ENCODE assay signal across 23 mouse cellular contexts in the genomic region with DNA sequence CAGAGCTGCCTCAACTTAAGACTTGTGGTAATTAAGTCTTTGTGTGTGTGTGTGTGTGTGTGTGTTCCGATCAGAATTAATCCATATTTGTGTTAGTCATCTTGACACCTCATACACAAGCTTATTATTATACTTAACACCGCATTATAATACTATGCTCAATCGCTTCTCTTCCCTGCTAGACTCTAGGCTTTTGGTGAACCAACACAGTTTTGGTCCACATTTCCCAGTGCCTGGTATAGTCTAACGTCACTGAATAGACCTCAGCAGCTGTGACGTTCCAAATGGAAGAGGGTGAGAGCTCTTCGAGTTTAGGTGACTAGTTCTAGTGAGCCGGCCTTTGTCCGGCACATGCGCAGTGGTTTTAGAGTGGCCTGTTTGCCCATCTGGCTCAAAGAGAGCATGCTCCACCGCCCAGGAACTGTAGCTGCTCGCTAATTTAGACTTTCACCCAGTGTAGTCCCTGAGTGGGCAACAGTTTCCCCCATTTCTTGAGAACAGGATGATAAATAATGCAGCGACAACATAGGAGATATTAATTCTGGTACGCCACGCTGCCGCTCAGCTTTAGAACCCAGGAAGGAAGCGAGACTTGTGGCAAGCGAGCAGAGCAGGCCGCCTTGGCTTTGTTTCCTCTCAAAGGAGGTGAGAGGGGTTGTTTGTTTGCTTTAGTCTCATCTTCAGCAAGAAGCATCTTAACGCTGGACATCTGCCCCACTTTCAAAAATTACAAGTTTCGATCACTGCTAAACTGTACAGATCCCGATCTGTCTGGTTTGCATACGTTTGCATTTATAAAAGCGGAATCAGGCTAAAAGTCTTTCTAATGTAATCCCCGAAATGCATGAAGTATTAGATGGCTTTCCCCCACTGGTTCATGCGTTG. TPM values are rescaled to one million over a fixed set of nuclear protein-coding genes. Genes with fewer than 3 reads are reported as not detected.
A peak's percentile ranks its signal among the peaks of the same experiment; 100 is the strongest.
DNase-seq lines count a peak whose midpoint lies in the region; ATAC-seq and TF ChIP-seq lines count a peak whose summit lies in the region.
"Had no signal": no experiment of that assay in that cellular context is flagged by ENCODE, and none has a peak within 500 bp of the region (broad histone marks: within the 10 kb centered on the region; RNA-seq: fewer than 3 reads in every experiment).

No protein-coding gene starts in this region.

- H3K9ac ChIP-seq in forebrain, embryonic 15.5 days (replicated peaks): no peak overlapping the region
- no peak overlapping the region for H3K9ac ChIP-seq in midbrain, embryonic 13.5 days (replicated peaks)
- H3K9ac ChIP-seq: hindbrain, embryonic 13.5 days; limb, embryonic 12.5 days; liver, postnatal 0 days had no signal

- H3K27me3 ChIP-seq in forebrain, embryonic 15.5 days: no peaks in the 10 kb centered on the region
- no peaks in the 10 kb centered on the region for H3K27me3 ChIP-seq in midbrain, embryonic 13.5 days
- H3K27me3 ChIP-seq: hindbrain, embryonic 13.5 days; limb, embryonic 12.5 days had no signal

- WGBS in forebrain, embryonic 15.5 days: 53% methylated on average over 25 of the region's 25 CpGs
- 54% methylated on average over 25 of the region's 25 CpGs for WGBS in midbrain, embryonic 13.5 days

- peak; percentile 17 for DNase-seq in A20 (ENCODE audit: low read depth, low spot score)
- peak; percentile 69 for DNase-seq in brain, embryonic 14.5 days (ENCODE audit: low read depth)
- DNase-seq in frontal cortex, adult 2 months (ENCODE audit: extremely low spot score in 1 of 2, low spot score in 1 of 2): no peak
- no peak for DNase-seq in layer of hippocampus, postnatal 14 days (ENCODE audit: low spot score in 2 of 2)
- no peak for DNase-seq in B cell, adult 2 months
- DNase-seq: adrenal gland, postnatal 14 days; cerebellum, adult 9-10 months; gastrocnemius, postnatal 10 days; kidney, adult 2 months; kidney, postnatal 10 days; liver, postnatal 0 days; lung, postnatal 14 days; right cerebral cortex, postnatal 25 days; spleen, adult 18-20 months; thymus, adult 18-20 months; thymus, postnatal 4 days had no signal

- H3K9me3 ChIP-seq in forebrain, embryonic 15.5 days: no peaks in the 10 kb centered on the region
- no peaks in the 10 kb centered on the region for H3K9me3 ChIP-seq in midbrain, embryonic 13.5 days
- H3K9me3 ChIP-seq: heart, embryonic 10.5 days; hindbrain, embryonic 13.5 days; limb, embryonic 12.5 days had no signal

- no peak for TF ChIP-seq POLR2A in brain, embryonic 14.5 days (IDR thresholded peaks at IDR 0.05; ENCODE audit: borderline replicate concordance, extremely low read depth, insufficient read depth, insufficient read length, poor library complexity, severe bottlenecking)

- ATAC-seq in forebrain, embryonic 15.5 days (replicated peaks): peak; percentile 66
- ATAC-seq in midbrain, embryonic 13.5 days: peak; percentile 40; the same call in 1 of the 2 replicates
- no peak for ATAC-seq in megakaryocyte, adult 5-6 weeks (ENCODE audit: poor library complexity, severe bottlenecking)
- ATAC-seq: liver, postnatal 0 days had no signal

- H3K4me2 ChIP-seq in forebrain, embryonic 15.5 days (replicated peaks): peak overlapping the region; percentile 14; the same call in 1 of the 2 replicates
- H3K4me2 ChIP-seq in midbrain, embryonic 13.5 days (replicated peaks): peak overlapping the region; percentile 33
- H3K4me2 ChIP-seq: hindbrain, embryonic 13.5 days; limb, embryonic 12.5 days; liver, embryonic 11.5 days had no signal

- peak overlapping the region; percentile 74 for H3K27ac ChIP-seq in forebrain, embryonic 15.5 days (replicated peaks)
- peak overlapping the region; percentile 44; the same call in 1 of the 2 replicates for H3K27ac ChIP-seq in midbrain, embryonic 13.5 days
- H3K27ac ChIP-seq: heart, embryonic 10.5 days; hindbrain, embryonic 13.5 days; limb, embryonic 12.5 days had no signal

- TF ChIP-seq CTCF in brain, embryonic 14.5 days (IDR thresholded peaks at IDR 0.05; ENCODE audit: borderline replicate concordance, extremely low read depth, insufficient read depth, insufficient read length): no peak

- peaks cover 16% of the 10 kb centered on the region for H3K4me1 ChIP-seq in forebrain, embryonic 15.5 days
- peaks cover 26% of the 10 kb centered on the region for H3K4me1 ChIP-seq in midbrain, embryonic 13.5 days (replicated peaks)

- H3K36me3 ChIP-seq in forebrain, embryonic 15.5 days: no peaks in the 10 kb centered on the region
- no peaks in the 10 kb centered on the region for H3K36me3 ChIP-seq in midbrain, embryonic 13.5 days
- H3K36me3 ChIP-seq: heart, embryonic 10.5 days; hindbrain, embryonic 13.5 days; limb, embryonic 12.5 days had no signal

- H3K4me3 ChIP-seq in forebrain, embryonic 15.5 days: no peak overlapping the region
- no peak overlapping the region for H3K4me3 ChIP-seq in midbrain, embryonic 13.5 days (replicated peaks)
- H3K4me3 ChIP-seq: heart, embryonic 10.5 days; hindbrain, embryonic 13.5 days; limb, embryonic 12.5 days had no signal

RNA-seq across cellular contexts. Expression of a gene that starts 52.6 kb away (rescaled TPM):
- 19.8 and 21.6 TPM in 2 replicates for polyA plus RNA-seq in brain, embryonic 14.5 days (2012; rRNA removed)
- polyA plus RNA-seq in forebrain, embryonic 15.5 days (2015; fragmentation: Nextera tagmentation; extraction: Ambion mirVana): 16.3 and 17.5 TPM in 2 replicates
- 14.2 and 15.1 TPM in 2 replicates for polyA plus RNA-seq in midbrain, embryonic 13.5 days (2015; fragmentation: Nextera tagmentation; extraction: Ambion mirVana)
- polyA plus RNA-seq in frontal cortex, adult 2 months (2012; rRNA removed): 26.1 and 29.5 TPM in 2 replicates
- 10 to 100 TPM; 15.5 to 17.7 TPM for total RNA-seq in layer of hippocampus, postnatal 14 days (2021)
- total RNA-seq in megakaryocyte, adult 5-6 weeks (2015): 2.1 and 3.9 TPM in 2 replicates
- total RNA-seq in megakaryocyte, adult 5-6 weeks (2017): 3.5 and 3.6 TPM in 2 replicates

Comparison
In these comparisons a context has a peak if more than half of its experiments do, and no peak if none do; other contexts are left out.
1. DNase-seq: peak in A20 (single experiment) and brain, embryonic 14.5 days (single experiment); none in frontal cortex, adult 2 months (0 of 2), layer of hippocampus, postnatal 14 days (0 of 2) and B cell, adult 2 months (0 of 2).